Mouse (Mus musculus) bone marrow, adult 2 months (tissue): ENCODE data around the gene Chil4.

Experiments used
- CTCF ChIP-seq: fragments of 200-500 bp; IDR thresholded peaks from 2 replicates; pipeline ENCODE4 v1.5.1; 2011; ENCODE audit warnings: low read length, control low read depth; ENCODE audit not compliant: control insufficient read depth, insufficient read depth
- POLR2A ChIP-seq: fragments of 200-500 bp; IDR thresholded peaks from 2 replicates; pipeline ENCODE4 v1.6.1; 2011; ENCODE audit warnings: low read depth, mild to moderate bottlenecking, control low read depth, low read length, borderline replicate concordance; ENCODE audit not compliant: control insufficient read depth

GRCm38 (mm10) chr3:106170522-106171053, 48.7 kb downstream of the Chil4 start:
- no peak for TF ChIP-seq CTCF
- no peak for TF ChIP-seq POLR2A
